Mouse (Mus musculus): ENCODE data around the gene Igf2bp3. TPM values are rescaled to one million over a fixed set of nuclear protein-coding genes. Genes with fewer than 3 reads are reported as not detected.

Igf2bp3 gene
- polyA plus RNA-seq, 1 experiment from 2014 or later: 49.7 TPM

GRCm38 (mm10) chr6:49236331-49236730 lies 21.6 kb upstream of the Igf2bp3 start:
- Histone ChIP-seq H3K4me1 (no peaks in the 10 kb centered on the region), H3K36me3 (0 out of 2 replicates have a peak, but pooled peaks cover 5% of the 10 kb centered on the region), H3K27me3 (no peaks in the 10 kb centered on the region), H3K4me2 (no peak overlapping the region), H3K27ac (no peak overlapping the region), H3K9ac (no peak overlapping the region), H3K4me3 (replicated peaks) (no peak overlapping the region), H3K9me3 (replicated peaks) (peaks cover 3% of the 10 kb centered on the region)
- ATAC-seq (replicated peaks; ENCODE audit: low FRiP score): peak; percentile 100
- 53% methylated on average over 9 of the region's 9 CpGs for WGBS

GRCm38 (mm10) chr6:49233356-49233755 lies 18.6 kb upstream of the Igf2bp3 start:
- H3K9me3 ChIP-seq (replicated peaks): peaks cover 3% of the 10 kb centered on the region
- no peaks in the 10 kb centered on the region for H3K4me1 ChIP-seq
- H3K4me2 ChIP-seq: no peak overlapping the region
- ATAC-seq (replicated peaks; ENCODE audit: low FRiP score): no peak
- H3K27me3 ChIP-seq: no peaks in the 10 kb centered on the region
- no peak overlapping the region for H3K27ac ChIP-seq
- no peak overlapping the region for H3K9ac ChIP-seq
- H3K4me3 ChIP-seq (replicated peaks): no peak overlapping the region
- 64% methylated on average over 4 of the region's 4 CpGs for WGBS
- no peaks in the 10 kb centered on the region for H3K36me3 ChIP-seq

GRCm38 (mm10) chr6:49228126-49228679 lies 13.4 kb upstream of the Igf2bp3 start:
- 11% methylated on average over 7 of the region's 7 CpGs for WGBS
- no peak overlapping the region for H3K4me3 ChIP-seq (replicated peaks)
- no peak; the same call in 1 of the 2 replicates for ATAC-seq (replicated peaks; ENCODE audit: low FRiP score)
- peaks cover 21% of the 10 kb centered on the region for H3K27me3 ChIP-seq
- no peaks in the 10 kb centered on the region for H3K36me3 ChIP-seq
- no peak overlapping the region for H3K4me2 ChIP-seq
- no peak overlapping the region for H3K9ac ChIP-seq
- no peaks in the 10 kb centered on the region; the same call in 1 of the 2 replicates for H3K4me1 ChIP-seq
- H3K27ac ChIP-seq: no peak overlapping the region
- no peaks in the 10 kb centered on the region for H3K9me3 ChIP-seq (replicated peaks)

- Histone ChIP-seq H3K27ac (no peak overlapping the region), H3K36me3 (no peaks in the 10 kb centered on the region), H3K4me1 (no peaks in the 10 kb centered on the region; the same call in 1 of the 2 replicates), H3K9me3 (replicated peaks) (no peaks in the 10 kb centered on the region), H3K4me3 (replicated peaks) (no peak overlapping the region), H3K27me3 (peaks cover 26% of the 10 kb centered on the region), H3K9ac (no peak overlapping the region), H3K4me2 (peak overlapping the region; percentile 36)
- no peak for ATAC-seq (replicated peaks; ENCODE audit: low FRiP score)
- 5% methylated on average over 15 of the region's 15 CpGs for WGBS
These were observed 12.5 kb upstream of the Igf2bp3 start for GRCm38 (mm10) chr6:49227184-49227735.

- Histone ChIP-seq H3K36me3 (no peaks in the 10 kb centered on the region), H3K4me1 (no peaks in the 10 kb centered on the region; the same call in 1 of the 2 replicates), H3K4me2 (no peak overlapping the region), H3K4me3 (replicated peaks) (no peak overlapping the region), H3K9me3 (replicated peaks) (no peaks in the 10 kb centered on the region), H3K9ac (no peak overlapping the region), H3K27me3 (peaks cover 30% of the 10 kb centered on the region), H3K27ac (no peak overlapping the region)
- no peak for ATAC-seq (replicated peaks; ENCODE audit: low FRiP score)
- WGBS: 56% methylated on average over 3 of the region's 3 CpGs
These were observed 11.0 kb upstream of the Igf2bp3 start for GRCm38 (mm10) chr6:49225728-49226123.

GRCm38 (mm10) chr6:49224923-49225727 lies 10.4 kb upstream of the Igf2bp3 start:
- H3K27me3 ChIP-seq: peaks cover 35% of the 10 kb centered on the region
- H3K9me3 ChIP-seq (replicated peaks): no peaks in the 10 kb centered on the region
- H3K4me1 ChIP-seq: peaks cover 2% of the 10 kb centered on the region
- ATAC-seq (replicated peaks; ENCODE audit: low FRiP score): 0 out of 2 replicates have a peak, but pooled peaks have one; percentile 12
- no peak overlapping the region for H3K4me2 ChIP-seq
- no peak overlapping the region for H3K27ac ChIP-seq
- WGBS: 39% methylated on average over 11 of the region's 11 CpGs
- H3K36me3 ChIP-seq: no peaks in the 10 kb centered on the region
- H3K4me3 ChIP-seq (replicated peaks): no peak overlapping the region
- no peak overlapping the region for H3K9ac ChIP-seq

GRCm38 (mm10) chr6:49221906-49222305 lies 7.1 kb upstream of the Igf2bp3 start:
- Histone ChIP-seq H3K4me3 (replicated peaks) (no peak overlapping the region), H3K27me3 (peaks cover 31% of the 10 kb centered on the region), H3K9me3 (replicated peaks) (no peaks in the 10 kb centered on the region), H3K4me2 (no peak overlapping the region), H3K9ac (no peak overlapping the region), H3K27ac (no peak overlapping the region), H3K4me1 (peaks cover 10% of the 10 kb centered on the region), H3K36me3 (no peaks in the 10 kb centered on the region)
- WGBS: 11% methylated on average over 7 of the region's 7 CpGs
- ATAC-seq (replicated peaks; ENCODE audit: low FRiP score): no peak

- Histone ChIP-seq H3K27me3 (peaks cover 22% of the 10 kb centered on the region), H3K9ac (no peak overlapping the region), H3K36me3 (no peaks in the 10 kb centered on the region), H3K27ac (no peak overlapping the region), H3K4me3 (replicated peaks) (peak overlapping the region; percentile 24), H3K4me2 (peak overlapping the region; percentile 48), H3K4me1 (peaks cover 12% of the 10 kb centered on the region), H3K9me3 (replicated peaks) (no peaks in the 10 kb centered on the region)
- 8% methylated on average over 16 of the region's 16 CpGs for WGBS
- no peak for ATAC-seq (replicated peaks; ENCODE audit: low FRiP score)
These were observed 5.3 kb upstream of the Igf2bp3 start for GRCm38 (mm10) chr6:49219920-49220604.

GRCm38 (mm10) chr6:49219001-49219560 lies 4.3 kb upstream of the Igf2bp3 start:
- Histone ChIP-seq H3K4me2 (no peak overlapping the region), H3K36me3 (no peaks in the 10 kb centered on the region), H3K9me3 (replicated peaks) (no peaks in the 10 kb centered on the region), H3K9ac (no peak overlapping the region), H3K4me3 (replicated peaks) (no peak overlapping the region), H3K27ac (no peak overlapping the region), H3K4me1 (peaks cover 12% of the 10 kb centered on the region), H3K27me3 (peaks cover 19% of the 10 kb centered on the region)
- 23% methylated on average over 4 of the region's 4 CpGs for WGBS
- ATAC-seq (replicated peaks; ENCODE audit: low FRiP score): no peak

GRCm38 (mm10) chr6:49218275-49218802 lies 3.6 kb upstream of the Igf2bp3 start:
- Histone ChIP-seq H3K27ac (peak overlapping the region; percentile 94; the same call in 1 of the 2 replicates), H3K36me3 (no peaks in the 10 kb centered on the region), H3K4me3 (replicated peaks) (peak overlapping the region; percentile 59), H3K27me3 (peaks cover 19% of the 10 kb centered on the region), H3K4me2 (peak overlapping the region; percentile 71), H3K4me1 (peaks cover 14% of the 10 kb centered on the region), H3K9ac (0 out of 2 replicates have a peak overlapping the region, but pooled peaks have one; percentile 29), H3K9me3 (replicated peaks) (no peaks in the 10 kb centered on the region)
- no peak for ATAC-seq (replicated peaks; ENCODE audit: low FRiP score)
- under 1% methylated on average over 31 of the region's 31 CpGs for WGBS

GRCm38 (mm10) chr6:49217581-49218274 lies 3.0 kb upstream of the Igf2bp3 start:
- Histone ChIP-seq H3K4me2 (peak overlapping the region; percentile 71), H3K9me3 (replicated peaks) (no peaks in the 10 kb centered on the region), H3K27me3 (peaks cover 15% of the 10 kb centered on the region), H3K9ac (peak overlapping the region; percentile 56), H3K36me3 (no peaks in the 10 kb centered on the region), H3K27ac (peak overlapping the region; percentile 94), H3K4me1 (peaks cover 20% of the 10 kb centered on the region), H3K4me3 (replicated peaks) (peak overlapping the region; percentile 59)
- WGBS: under 1% methylated on average over 55 of the region's 56 CpGs
- ATAC-seq (replicated peaks; ENCODE audit: low FRiP score): peak; percentile 94
